Mouse (Mus musculus): ENCODE measurements around the gene Tnpo1. TPM values are rescaled to one million over a fixed set of nuclear protein-coding genes. Genes with fewer than 3 reads are reported as not detected.

The Tnpo1 gene
- total RNA-seq, 2 experiments from 2014 or later, result 89.8 to 94.3 TPM

GRCm38 (mm10) chr13:98791693-98792092 is 134.5 kb downstream of the Tnpo1 start:
- ATAC-seq (ENCODE audit: poor library complexity, severe bottlenecking), result no peak

Other genes starting within 250 kb of the Tnpo1 start
- not detected in 2 replicates for gene Tmem171, start 231.6 kb downstream of the Tnpo1 start, total RNA-seq (2015)
- gene Tmem171, start 231.6 kb downstream of the Tnpo1 start, total RNA-seq (2017), result 0.45 TPM in 1 of 2 replicates, not detected in the other
- 123 and 128 TPM in 2 replicates for gene Fcho2, start 110.9 kb downstream of the Tnpo1 start, total RNA-seq (2015)
- 47.5 and 78.3 TPM in 2 replicates for gene Fcho2, start 110.9 kb downstream of the Tnpo1 start, total RNA-seq (2017)
- gene 1700024P04Rik, start 58.2 kb upstream of the Tnpo1 start, total RNA-seq (2015), result not detected in 2 replicates
- not detected in 2 replicates for gene 1700024P04Rik, start 58.2 kb upstream of the Tnpo1 start, total RNA-seq (2017)